In the genomic region with DNA sequence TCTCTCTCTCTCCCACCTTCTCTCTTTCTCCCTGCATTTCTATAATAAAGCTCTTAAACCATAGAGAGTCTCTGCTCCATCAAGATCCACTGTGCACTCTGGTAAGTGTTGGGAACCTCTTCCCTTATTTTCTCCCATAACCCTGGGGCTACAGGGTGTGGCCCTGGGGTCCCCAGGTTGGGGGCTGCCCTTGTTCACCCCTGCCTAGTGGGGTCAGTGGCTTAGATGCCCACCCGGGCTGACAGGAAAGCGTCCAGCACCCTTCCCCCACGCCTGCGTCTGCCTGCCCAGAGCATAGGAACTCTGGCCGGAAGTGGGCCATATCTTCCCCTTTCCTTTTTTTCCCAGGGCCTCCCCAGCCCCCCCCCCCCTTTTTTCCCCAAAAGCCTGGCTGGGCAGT, we compare ENCODE assay signal across 27 mouse cellular contexts.
A peak's percentile ranks its signal among the peaks of the same experiment; 100 is the strongest.
DNase-seq lines count a peak whose midpoint lies in the region; ATAC-seq and TF ChIP-seq lines count a peak whose summit lies in the region.
"Had no signal": no experiment of that assay in that cellular context is flagged by ENCODE, and none has a peak within 500 bp of the region (broad histone marks: within the 10 kb centered on the region; RNA-seq: fewer than 3 reads in every experiment).

No protein-coding gene starts in this region.

- WGBS in hindbrain, embryonic 10.5 days: 62% methylated on average over 5 of the region's 5 CpGs
- WGBS in hindbrain, postnatal 0 days: 42% methylated on average over 5 of the region's 5 CpGs
- WGBS in liver, postnatal 0 days (ENCODE audit: insufficient replicate concordance): 45% methylated on average over 5 of the region's 5 CpGs
- 61% methylated on average over 5 of the region's 5 CpGs for WGBS in liver, embryonic 11.5 days
- WGBS in neural tube, embryonic 15.5 days: 58% methylated on average over 5 of the region's 5 CpGs
- WGBS in neural tube, embryonic 11.5 days: 55% methylated on average over 5 of the region's 5 CpGs

- peak overlapping the region; percentile 78 for H3K27ac ChIP-seq in hindbrain, embryonic 10.5 days
- H3K27ac ChIP-seq in hindbrain, postnatal 0 days: no peak overlapping the region
- H3K27ac ChIP-seq in liver, postnatal 0 days (ENCODE audit: low read depth): no peak overlapping the region
- no peak overlapping the region for H3K27ac ChIP-seq in liver, embryonic 11.5 days (ENCODE audit: low read depth, low read length)
- H3K27ac ChIP-seq in neural tube, embryonic 15.5 days (replicated peaks): no peak overlapping the region
- H3K27ac ChIP-seq in neural tube, embryonic 11.5 days (ENCODE audit: low read depth, low read length): no peak overlapping the region
- H3K27ac ChIP-seq: embryonic facial prominence, embryonic 12.5 days; embryonic facial prominence, embryonic 15.5 days; forebrain, embryonic 13.5 days; heart, adult 2 months; heart, embryonic 10.5 days; heart, embryonic 13.5 days; hindbrain, embryonic 14.5 days had no signal

- ATAC-seq in hindbrain, postnatal 0 days: no peak
- ATAC-seq in liver, postnatal 0 days: no peak
- no peak for ATAC-seq in liver, embryonic 11.5 days (replicated peaks; ENCODE audit: low FRiP score)
- ATAC-seq in neural tube, embryonic 15.5 days (ENCODE audit: low FRiP score): no peak
- peak; percentile 48; the same call in 1 of the 2 replicates for ATAC-seq in neural tube, embryonic 11.5 days (ENCODE audit: insufficient read depth, low FRiP score, low TSS enrichment)
- ATAC-seq: CD4-positive, CD25-positive, alpha-beta regulatory T cell, adult 4 months; forebrain, embryonic 13.5 days; forebrain, embryonic 16.5 days had no signal

- TF ChIP-seq EP300 in liver, postnatal 0 days (IDR thresholded peaks at IDR 0.05; ENCODE audit: low read depth): no peak

- H3K4me2 ChIP-seq in hindbrain, postnatal 0 days (ENCODE audit: low read depth, low read length): no peak overlapping the region
- H3K4me2 ChIP-seq in liver, postnatal 0 days (ENCODE audit: low read depth, low read length): no peak overlapping the region
- no peak overlapping the region for H3K4me2 ChIP-seq in liver, embryonic 11.5 days
- H3K4me2 ChIP-seq in neural tube, embryonic 15.5 days: no peak overlapping the region
- no peak overlapping the region for H3K4me2 ChIP-seq in neural tube, embryonic 11.5 days (ENCODE audit: low read depth)
- H3K4me2 ChIP-seq: embryonic facial prominence, embryonic 12.5 days; embryonic facial prominence, embryonic 15.5 days; forebrain, embryonic 13.5 days; heart, embryonic 13.5 days; hindbrain, embryonic 14.5 days had no signal

- no peaks in the 10 kb centered on the region for H3K9me3 ChIP-seq in hindbrain, embryonic 10.5 days
- H3K9me3 ChIP-seq in hindbrain, postnatal 0 days (ENCODE audit: low read length): no peaks in the 10 kb centered on the region
- H3K9me3 ChIP-seq in liver, postnatal 0 days (ENCODE audit: low read length): no peaks in the 10 kb centered on the region
- H3K9me3 ChIP-seq in liver, embryonic 11.5 days (ENCODE audit: control insufficient read depth, low read length): no peaks in the 10 kb centered on the region
- H3K9me3 ChIP-seq in neural tube, embryonic 15.5 days (replicated peaks): no peaks in the 10 kb centered on the region
- no peaks in the 10 kb centered on the region for H3K9me3 ChIP-seq in neural tube, embryonic 11.5 days (ENCODE audit: control insufficient read depth, low read length)
- H3K9me3 ChIP-seq: embryonic facial prominence, embryonic 12.5 days; embryonic facial prominence, embryonic 15.5 days; forebrain, embryonic 13.5 days; heart, embryonic 10.5 days; heart, embryonic 13.5 days had no signal

- H3K4me3 ChIP-seq in hindbrain, embryonic 10.5 days: no peak overlapping the region
- H3K4me3 ChIP-seq in hindbrain, postnatal 0 days (ENCODE audit: low read length): no peak overlapping the region
- H3K4me3 ChIP-seq in liver, postnatal 0 days (ENCODE audit: low read depth, low read length): no peak overlapping the region
- H3K4me3 ChIP-seq in liver, embryonic 11.5 days (ENCODE audit: low read depth, low read length): no peak overlapping the region
- H3K4me3 ChIP-seq in neural tube, embryonic 15.5 days (replicated peaks): no peak overlapping the region
- no peak overlapping the region for H3K4me3 ChIP-seq in neural tube, embryonic 11.5 days (ENCODE audit: low read depth, low read length)
- H3K4me3 ChIP-seq: embryonic facial prominence, embryonic 12.5 days; embryonic facial prominence, embryonic 15.5 days; forebrain, embryonic 13.5 days; heart, adult 2 months; heart, embryonic 10.5 days; heart, embryonic 13.5 days had no signal

- peaks cover 10% of the 10 kb centered on the region for H3K4me1 ChIP-seq in hindbrain, embryonic 10.5 days (replicated peaks)
- H3K4me1 ChIP-seq in hindbrain, postnatal 0 days (ENCODE audit: insufficient read depth, low read length): no peaks in the 10 kb centered on the region
- no peaks in the 10 kb centered on the region for H3K4me1 ChIP-seq in liver, postnatal 0 days (ENCODE audit: insufficient read depth)
- H3K4me1 ChIP-seq in liver, embryonic 11.5 days (replicated peaks; ENCODE audit: control insufficient read depth, insufficient read depth, low read length): no peaks in the 10 kb centered on the region
- H3K4me1 ChIP-seq in neural tube, embryonic 15.5 days: no peaks in the 10 kb centered on the region
- no peaks in the 10 kb centered on the region for H3K4me1 ChIP-seq in neural tube, embryonic 11.5 days (ENCODE audit: control insufficient read depth, insufficient read depth, low read length)
- H3K4me1 ChIP-seq: embryonic facial prominence, embryonic 12.5 days; embryonic facial prominence, embryonic 15.5 days; forebrain, embryonic 13.5 days; heart, embryonic 13.5 days had no signal

- no peak for TF ChIP-seq CTCF in hindbrain, postnatal 0 days (IDR thresholded peaks at IDR 0.05; ENCODE audit: low read depth)
- no peak for TF ChIP-seq CTCF in liver, postnatal 0 days (IDR thresholded peaks at IDR 0.05; ENCODE audit: low read depth)

- peak; percentile 3 for DNase-seq in hindbrain, embryonic 10.5 days (ENCODE audit: low spot score)
- no peak for DNase-seq in hindbrain, postnatal 0 days (ENCODE audit: low spot score)
- DNase-seq in liver, postnatal 0 days: peak; percentile 11
- no peak for DNase-seq in liver, embryonic 11.5 days (ENCODE audit: low spot score)
- DNase-seq in neural tube, embryonic 10.5 days (ENCODE audit: extremely low spot score, low spot score): peak; percentile 25
- no peak for DNase-seq in neural tube, embryonic 11.5 days (ENCODE audit: low spot score)
- no peak for DNase-seq in left cerebral cortex, postnatal 14 days (ENCODE audit: low spot score in 2 of 2)
- DNase-seq: adrenal gland, adult 2 months; adrenal gland, postnatal 14 days; cerebellum, adult 11 months; cerebellum, adult 2 months; cerebellum, adult 9-11 months; cerebellum, postnatal 25 days; gastrocnemius, postnatal 10 days; gastrocnemius, postnatal 36 days; heart, adult 2 months; heart, postnatal 14 days; heart, postnatal 4 days had no signal

- H3K27me3 ChIP-seq in hindbrain, embryonic 10.5 days (ENCODE audit: insufficient read depth, poor library complexity, severe bottlenecking): no peaks in the 10 kb centered on the region
- no peaks in the 10 kb centered on the region for H3K27me3 ChIP-seq in hindbrain, postnatal 0 days (ENCODE audit: insufficient read depth, low read length)
- no peaks in the 10 kb centered on the region for H3K27me3 ChIP-seq in liver, postnatal 0 days (ENCODE audit: insufficient read depth, low read length)
- H3K27me3 ChIP-seq in liver, embryonic 11.5 days (replicated peaks; ENCODE audit: control insufficient read depth, insufficient read depth, low read length): no peaks in the 10 kb centered on the region
- H3K27me3 ChIP-seq in neural tube, embryonic 15.5 days (replicated peaks): no peaks in the 10 kb centered on the region
- no peaks in the 10 kb centered on the region for H3K27me3 ChIP-seq in neural tube, embryonic 11.5 days (ENCODE audit: control insufficient read depth, insufficient read depth, low read length)
- H3K27me3 ChIP-seq: embryonic facial prominence, embryonic 12.5 days; embryonic facial prominence, embryonic 15.5 days; forebrain, embryonic 13.5 days; heart, embryonic 13.5 days had no signal

- no peaks in the 10 kb centered on the region for H3K36me3 ChIP-seq in hindbrain, embryonic 10.5 days
- no peaks in the 10 kb centered on the region for H3K36me3 ChIP-seq in hindbrain, postnatal 0 days (ENCODE audit: insufficient read depth, low read length)
- no peaks in the 10 kb centered on the region for H3K36me3 ChIP-seq in liver, postnatal 0 days (replicated peaks; ENCODE audit: insufficient read depth, low read length)
- H3K36me3 ChIP-seq in liver, embryonic 11.5 days (ENCODE audit: control insufficient read depth, insufficient read depth, low read length): no peaks in the 10 kb centered on the region
- no peaks in the 10 kb centered on the region for H3K36me3 ChIP-seq in neural tube, embryonic 15.5 days
- no peaks in the 10 kb centered on the region for H3K36me3 ChIP-seq in neural tube, embryonic 11.5 days (ENCODE audit: control insufficient read depth, insufficient read depth, low read length)
- H3K36me3 ChIP-seq: embryonic facial prominence, embryonic 12.5 days; embryonic facial prominence, embryonic 15.5 days; heart, embryonic 10.5 days; heart, embryonic 13.5 days had no signal

- no peak overlapping the region for H3K9ac ChIP-seq in hindbrain, postnatal 0 days (replicated peaks; ENCODE audit: low read length)
- no peak overlapping the region for H3K9ac ChIP-seq in liver, postnatal 0 days (replicated peaks)
- no peak overlapping the region for H3K9ac ChIP-seq in liver, embryonic 11.5 days (ENCODE audit: low read depth, low read length)
- H3K9ac ChIP-seq in neural tube, embryonic 15.5 days (replicated peaks): no peak overlapping the region
- no peak overlapping the region for H3K9ac ChIP-seq in neural tube, embryonic 11.5 days (ENCODE audit: low read length)
- H3K9ac ChIP-seq: embryonic facial prominence, embryonic 12.5 days; embryonic facial prominence, embryonic 15.5 days; forebrain, embryonic 13.5 days; heart, embryonic 13.5 days; hindbrain, embryonic 14.5 days had no signal

- intact Hi-C loops in left cerebral cortex, postnatal 14 days (cut with DNase I): no loop called here

Comparison
In these comparisons a context has a peak if more than half of its experiments do, and no peak if none do; other contexts are left out.
1. DNase-seq: peak in hindbrain, embryonic 10.5 days (single experiment), liver, postnatal 0 days (single experiment) and neural tube, embryonic 10.5 days (single experiment); none in hindbrain, postnatal 0 days (single experiment), liver, embryonic 11.5 days (single experiment), neural tube, embryonic 11.5 days (single experiment) and left cerebral cortex, postnatal 14 days (0 of 2).